Mouse (Mus musculus) stomach, postnatal 0 days (tissue): ENCODE results near the gene Slc9b2.

Source experiments
- CTCF ChIP-seq: IDR thresholded peaks from 2 replicates; pipeline ENCODE4 v1.5.1; 2016; ENCODE audit warnings: antibody characterized with exemption, low read depth, mild to moderate bottlenecking, moderate library complexity
- EP300 ChIP-seq: optimal IDR thresholded peaks from 2 replicates; pipeline ENCODE3; 2016; ENCODE audit warnings: antibody characterized with exemption

- TF ChIP-seq CTCF: no peak
- TF ChIP-seq EP300: no peak
Observed at GRCm38 (mm10) chr3:135393186-135393585, 85.7 kb downstream of the Slc9b2 start.
